Mouse (Mus musculus): ENCODE measurements around the gene Usp2.
A peak's percentile ranks its signal among the peaks of the same experiment; 100 is the strongest.

- TF ChIP-seq CTCF (IDR thresholded peaks at IDR 0.05; ENCODE audit: borderline replicate concordance, insufficient read depth, low read length) (0 out of 2 replicates have a peak, but pooled peaks have one; percentile 19), POLR2A (IDR thresholded peaks at IDR 0.05; ENCODE audit: low read depth, low read length) (no peak)
Observed at GRCm38 (mm10) chr9:44076764-44077120, 9.9 kb downstream of the Usp2 start.
